Mouse (Mus musculus) midbrain, embryonic 11.5 days (tissue): Measurements from ENCODE around the gene Ttc39a. TPM values are rescaled to one million over a fixed set of nuclear protein-coding genes. Genes with fewer than 3 reads are reported as not detected.
"Not testable (repeated sequence)": the region's sequence is repeated elsewhere in the genome, so short reads cannot be mapped to it uniquely, and the experiment has no call there.

ENCODE experiments used
- ATAC-seq: fragments of 200-750 bp; cut with Nextera tagmentation; 2 replicates; pipeline ENCODE4 v1.8.0; 2017; ENCODE audit warnings: moderate TSS enrichment, moderate library complexity; ENCODE audit not compliant: low FRiP score
- DNase-seq: peaks from one replicate; pipeline ENCODE4 v3.0.0; 2015; ENCODE audit warnings: low spot score; ENCODE audit errors: missing footprints
- H3K27ac ChIP-seq: fragments of 300-500 bp; sonication (generic); 2 replicates; pipeline ENCODE4 v1.5.1; 2014; ENCODE audit warnings: low read depth, low read length
- H3K27me3 ChIP-seq: fragments of 300-500 bp; sonication (generic); 2 replicates; pipeline ENCODE4 v1.6.1; 2014; ENCODE audit warnings: mild to moderate bottlenecking, low read length, moderate library complexity, mixed read lengths; ENCODE audit not compliant: control insufficient read depth, insufficient read depth
- H3K36me3 ChIP-seq: fragments of 300-500 bp; sonication (generic); 2 replicates; pipeline ENCODE4 v1.6.1; 2014; ENCODE audit warnings: mild to moderate bottlenecking, low read length, moderate library complexity, mixed read lengths; ENCODE audit not compliant: control insufficient read depth, insufficient read depth
- H3K4me1 ChIP-seq: fragments of 300-500 bp; sonication (generic); 2 replicates; pipeline ENCODE4 v1.6.1; 2014; ENCODE audit warnings: low read length; ENCODE audit not compliant: control insufficient read depth, insufficient read depth
- H3K4me2 ChIP-seq: fragments of 300-500 bp; sonication (generic); 2 replicates; pipeline ENCODE4 v1.6.1; 2014; ENCODE audit warnings: mild to moderate bottlenecking, moderate library complexity
- H3K4me3 ChIP-seq: fragments of 300-500 bp; sonication (generic); 2 replicates; pipeline ENCODE4 v1.5.1; 2014; ENCODE audit warnings: low read depth, low read length
- H3K9ac ChIP-seq: fragments of 300-500 bp; sonication (generic); 2 replicates; pipeline ENCODE4 v1.6.1; 2014; ENCODE audit warnings: low read length
- H3K9me3 ChIP-seq: fragments of 300-500 bp; sonication (generic); 2 replicates; pipeline ENCODE4 v1.6.1; 2016; ENCODE audit warnings: low read length; ENCODE audit not compliant: control insufficient read depth
- WGBS: fragments of 180-500 bp; shearing (Covaris S2); extraction: QIAGEN DNeasy Blood & Tissue Kit; methylation state at CpG from one replicate; pipeline ENCODE4 v1.1.7; 2014; 5-methylcytosine and 5-hydroxymethylcytosine counted together
- polyA plus RNA-seq: library from polyadenylated mRNA; unstranded; fragments of >200 nt; fragmentation: Nextera tagmentation; extraction: Ambion mirVana; gene quantifications from 2 replicates; pipeline ENCODE4 v1.2.1, GENCODE M21; 2014

Ttc39a gene
- polyA plus RNA-seq, 1 experiment from 2014 or later: 2.2 TPM

DNA sequence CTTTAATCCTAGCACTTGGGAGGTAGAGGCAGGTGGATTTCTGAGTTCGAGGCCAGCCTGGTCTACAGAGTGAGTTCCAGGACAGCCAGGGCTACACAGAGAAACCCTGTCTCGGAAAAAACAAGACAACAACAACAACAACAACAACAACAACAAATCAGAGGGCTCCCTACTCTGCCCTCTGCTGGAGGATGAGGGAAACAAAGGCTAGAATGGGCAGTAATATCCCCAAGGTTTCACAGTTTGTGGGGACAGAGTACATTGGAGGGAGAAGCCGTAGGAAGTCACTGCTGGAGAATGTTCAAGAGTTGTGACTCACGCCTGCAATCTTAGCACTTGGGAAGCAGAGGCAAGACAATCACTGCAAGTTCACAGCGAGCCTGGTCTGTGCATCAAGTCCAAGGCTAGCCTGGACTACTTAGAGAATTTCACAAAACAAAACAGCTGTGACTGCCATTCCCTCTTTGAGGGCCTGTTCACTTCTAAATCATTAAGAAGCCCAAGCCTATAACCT, 5.2 kb upstream of the Ttc39a start:
- ATAC-seq (no peak), DNase-seq (no peak)
- Histone ChIP-seq H3K27me3 (peaks cover 3% of the 10 kb centered on the region; the same call in 1 of the 2 replicates), H3K4me3 (no peak overlapping the region), H3K4me1 (peaks cover 2% of the 10 kb centered on the region), H3K4me2 (no peak overlapping the region), H3K9me3 (no peaks in the 10 kb centered on the region), H3K9ac (no peak overlapping the region), H3K36me3 (no peaks in the 10 kb centered on the region), H3K27ac (no peak overlapping the region)
- WGBS: 71% methylated on average over 5 of the region's 5 CpGs

DNA sequence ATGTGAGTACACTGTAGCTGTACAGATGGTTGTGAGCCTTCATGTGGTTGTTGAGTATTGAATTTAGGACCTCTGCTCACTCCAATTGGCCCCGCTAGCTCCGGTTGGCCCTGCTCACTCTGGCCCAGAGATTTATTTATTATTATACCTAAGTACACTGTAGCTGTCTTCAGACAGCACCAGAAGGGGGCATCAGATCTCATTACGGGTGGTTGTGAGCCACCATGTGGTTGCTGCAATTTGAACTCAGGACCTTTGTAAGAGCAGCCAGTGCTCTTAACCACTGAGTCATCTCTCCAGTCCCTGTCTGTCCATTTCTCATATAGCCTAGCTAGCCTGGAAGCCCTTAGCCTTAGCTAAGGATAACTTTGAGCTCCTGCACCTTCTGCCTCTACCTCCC, 1.5 kb upstream of the Ttc39a start:
- DNase-seq, H3K27ac ChIP-seq, H3K9ac ChIP-seq, H3K9me3 ChIP-seq, H3K4me3 ChIP-seq, ATAC-seq, H3K36me3 ChIP-seq, H3K4me2 ChIP-seq: not testable (repeated sequence)
- 89% methylated on average over 3 of the region's 3 CpGs for WGBS
- H3K27me3 ChIP-seq: peaks cover 12% of the 10 kb centered on the region
- peaks cover 11% of the 10 kb centered on the region for H3K4me1 ChIP-seq

DNA sequence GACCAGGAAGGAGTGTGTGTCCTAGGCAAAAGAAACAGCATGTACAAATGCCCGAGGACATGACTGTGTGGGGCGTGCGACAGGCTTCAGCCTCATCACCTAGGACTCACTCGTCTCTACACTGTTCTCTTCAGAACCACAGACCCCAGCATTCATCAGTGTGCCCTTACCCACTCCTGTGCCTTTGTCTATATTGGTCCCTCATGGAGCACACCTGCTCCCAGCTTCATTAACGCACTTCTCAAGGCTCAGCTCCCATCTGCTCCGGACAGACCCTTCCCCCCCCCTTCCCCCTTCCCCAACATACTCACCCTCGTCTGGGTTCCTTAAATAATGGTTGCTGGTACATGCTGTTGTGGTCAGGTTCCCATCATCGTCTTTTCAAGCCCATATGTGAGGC, 1.0 kb upstream of the Ttc39a start:
- H3K4me2 ChIP-seq: no peak overlapping the region
- DNase-seq (no peak), ATAC-seq (0 out of 2 replicates have a peak, but pooled peaks have one; percentile 25)
- H3K9me3 ChIP-seq: no peaks in the 10 kb centered on the region
- WGBS: 64% methylated on average over 8 of the region's 8 CpGs
- peaks cover 12% of the 10 kb centered on the region for H3K27me3 ChIP-seq
- no peaks in the 10 kb centered on the region for H3K36me3 ChIP-seq
- no peak overlapping the region for H3K4me3 ChIP-seq
- peaks cover 11% of the 10 kb centered on the region for H3K4me1 ChIP-seq
- H3K9ac ChIP-seq: no peak overlapping the region
- H3K27ac ChIP-seq: no peak overlapping the region

DNA sequence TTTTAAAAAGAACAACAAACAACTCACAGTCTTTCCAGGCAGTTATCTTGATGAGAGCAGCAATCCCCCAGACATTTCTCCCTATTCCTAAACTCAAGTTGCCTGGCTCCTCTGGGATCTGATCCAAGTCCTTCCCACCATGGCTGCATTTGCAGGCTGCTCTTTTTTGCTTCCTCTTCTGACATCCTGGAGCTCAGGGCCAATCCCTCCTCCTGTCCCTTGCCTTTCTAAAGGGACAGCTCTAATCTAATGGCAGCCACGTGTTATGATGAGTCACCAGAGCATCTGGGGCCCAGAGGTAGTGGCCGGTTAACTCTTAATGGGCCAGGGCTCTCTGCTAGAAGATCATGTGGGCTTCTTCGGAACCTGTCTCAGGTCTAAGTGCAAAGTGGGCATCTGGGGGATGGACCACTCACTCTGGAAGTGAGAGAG, 353 bp upstream of the Ttc39a start:
- Histone ChIP-seq H3K4me2 (peak overlapping the region; percentile 99), H3K36me3 (no peaks in the 10 kb centered on the region), H3K9ac (peak overlapping the region; percentile 70), H3K27ac (no peak overlapping the region), H3K27me3 (peaks cover 12% of the 10 kb centered on the region), H3K4me1 (peaks cover 11% of the 10 kb centered on the region), H3K4me3 (peak overlapping the region; percentile 59; the same call in 1 of the 2 replicates), H3K9me3 (no peaks in the 10 kb centered on the region)
- peak; percentile 56; the same call in 1 of the 2 replicates for ATAC-seq
- 9% methylated on average over 3 of the region's 3 CpGs for WGBS
- DNase-seq: no peak

DNA sequence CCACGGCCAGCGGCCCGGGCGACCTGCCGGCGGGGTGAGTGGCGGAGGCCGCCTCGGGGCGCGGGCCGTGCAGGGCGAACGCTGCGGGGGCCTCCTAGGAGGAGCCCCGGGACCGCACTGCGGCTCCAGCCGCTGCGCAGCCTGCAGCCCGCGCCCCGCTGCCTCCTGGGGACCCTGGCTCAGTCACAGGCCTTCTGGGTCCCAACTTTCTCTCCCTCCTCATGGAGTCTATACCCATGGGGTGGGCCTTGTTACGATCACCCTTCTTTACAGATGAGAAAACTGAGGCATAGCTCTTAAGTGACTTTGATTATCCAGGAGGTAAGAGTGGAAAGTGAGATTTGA, 725 bp downstream of the Ttc39a start:
- DNase-seq (no peak), ATAC-seq (peak; percentile 33)
- Histone ChIP-seq H3K4me1 (peaks cover 11% of the 10 kb centered on the region; the same call in 1 of the 2 replicates), H3K36me3 (no peaks in the 10 kb centered on the region), H3K27me3 (peaks cover 12% of the 10 kb centered on the region), H3K4me3 (peak overlapping the region; percentile 59), H3K27ac (no peak overlapping the region), H3K4me2 (peak overlapping the region; percentile 99), H3K9me3 (no peaks in the 10 kb centered on the region), H3K9ac (peak overlapping the region; percentile 70)
- WGBS: 2% methylated on average over 24 of the region's 24 CpGs

DNA sequence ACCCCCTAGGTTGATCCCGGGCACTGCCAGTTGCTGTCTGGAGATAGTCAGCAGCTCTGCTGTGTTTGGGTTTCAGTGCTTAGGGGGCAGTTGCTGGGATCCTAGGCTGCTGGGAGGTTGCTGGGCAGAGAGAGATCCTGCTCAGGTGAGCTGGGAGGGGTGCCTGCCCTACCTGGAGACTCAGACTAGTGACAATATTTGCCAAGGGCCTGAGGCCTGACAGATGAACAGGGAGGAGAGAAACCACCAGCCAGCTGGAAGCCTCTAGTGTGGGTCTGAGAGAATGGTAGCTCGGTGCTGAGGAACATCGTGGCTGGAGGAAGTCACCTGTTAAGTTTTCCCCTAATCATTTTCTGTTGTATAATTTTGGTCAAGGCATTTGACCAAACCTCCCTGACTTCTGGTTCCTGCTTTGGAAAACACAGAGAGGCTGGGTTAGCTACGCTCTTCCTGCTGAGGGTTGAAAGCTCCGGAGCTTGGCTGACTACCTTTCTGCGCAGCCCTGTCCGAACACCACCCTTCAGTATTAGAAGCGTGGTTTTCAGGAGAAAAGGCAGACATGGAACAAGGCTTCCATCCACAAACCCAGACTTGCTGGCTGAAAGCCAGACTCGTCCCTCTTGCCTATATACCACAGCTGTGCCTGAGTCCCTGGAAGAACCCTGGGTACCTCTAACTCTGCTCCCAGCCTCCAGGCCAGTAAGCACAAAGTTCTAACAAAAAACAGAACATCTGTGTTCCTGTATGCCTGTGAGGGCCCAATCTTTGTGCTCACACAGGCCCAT, 1.5 kb downstream of the Ttc39a start:
- H3K27me3 ChIP-seq: peaks cover 12% of the 10 kb centered on the region
- DNase-seq (no peak), ATAC-seq (no peak)
- peaks cover 11% of the 10 kb centered on the region; the same call in 1 of the 2 replicates for H3K4me1 ChIP-seq
- no peak overlapping the region for H3K4me3 ChIP-seq
- H3K4me2 ChIP-seq: no peak overlapping the region
- 84% methylated on average over 9 of the region's 9 CpGs for WGBS
- H3K27ac ChIP-seq: no peak overlapping the region
- no peak overlapping the region for H3K9ac ChIP-seq
- H3K36me3 ChIP-seq: no peaks in the 10 kb centered on the region
- H3K9me3 ChIP-seq: no peaks in the 10 kb centered on the region

DNA sequence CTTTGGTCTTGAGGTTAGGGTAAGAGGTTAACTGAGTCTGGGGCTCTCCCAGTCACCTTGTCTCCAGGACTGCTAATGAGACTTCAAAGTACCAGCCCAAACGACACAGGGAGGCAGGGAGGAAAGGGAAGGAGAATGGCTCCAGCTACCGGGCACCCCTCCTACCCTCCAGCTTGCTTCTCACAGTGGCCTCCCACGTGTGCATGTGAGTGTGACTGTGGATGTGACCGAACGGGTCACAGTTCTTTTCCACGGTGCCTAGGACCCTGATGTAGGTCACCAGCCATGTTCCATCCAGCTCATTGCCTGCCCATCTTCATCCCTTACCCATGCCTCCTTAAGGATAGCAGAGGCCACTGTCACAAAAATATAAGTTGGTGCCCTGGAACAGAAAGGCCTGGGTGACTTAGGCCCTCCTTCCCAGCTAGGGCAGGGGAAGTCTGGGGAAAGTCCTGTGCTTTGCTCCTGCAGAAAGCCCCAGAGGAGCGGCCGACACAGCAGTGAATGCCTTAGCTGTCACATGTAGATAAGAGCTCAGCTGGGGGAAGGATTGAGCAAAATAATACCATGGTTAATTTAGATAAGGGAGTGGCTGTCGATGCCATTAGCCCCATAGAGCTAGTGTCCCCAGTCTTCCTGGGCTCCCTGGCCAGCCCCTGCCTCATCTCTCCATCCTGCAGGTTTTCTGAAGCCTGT, 4.4 kb downstream of the Ttc39a start:
- ATAC-seq: no peak
- Histone ChIP-seq H3K36me3 (no peaks in the 10 kb centered on the region), H3K27ac (peak overlapping the region; percentile 52; the same call in 1 of the 2 replicates)

DNA sequence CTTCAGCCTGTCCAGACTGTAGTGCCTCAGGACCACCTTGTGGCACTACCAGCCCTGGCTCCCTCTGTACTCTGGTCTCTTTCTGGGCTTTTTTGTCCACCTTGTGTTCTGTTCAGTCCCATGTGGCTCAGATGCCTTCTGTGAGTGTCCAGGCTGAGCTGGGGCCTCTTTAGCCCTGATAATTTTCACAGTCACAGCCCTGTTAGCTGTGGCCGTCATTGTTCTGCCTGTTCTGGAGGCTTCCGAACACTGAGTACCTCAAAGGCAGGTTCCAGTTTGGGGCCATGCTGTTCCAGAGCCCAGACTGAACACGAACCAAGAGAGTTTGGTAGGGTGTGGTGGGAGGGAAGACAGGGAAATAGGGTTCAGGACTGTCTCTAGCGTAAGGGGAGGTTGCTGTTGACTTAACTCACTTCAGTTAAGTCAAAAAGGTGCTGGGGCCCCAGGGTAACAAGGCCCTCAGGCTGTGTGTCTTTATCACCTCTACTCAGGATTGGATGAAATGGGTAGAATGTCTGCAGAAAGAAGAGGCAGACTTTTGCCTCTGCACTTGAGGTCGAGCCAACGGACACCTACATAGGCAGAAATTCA, 5.0 kb downstream of the Ttc39a start:
- H3K36me3 ChIP-seq: no peaks in the 10 kb centered on the region
- no peaks in the 10 kb centered on the region for H3K9me3 ChIP-seq
- peaks cover 9% of the 10 kb centered on the region for H3K27me3 ChIP-seq
- no peak overlapping the region for H3K9ac ChIP-seq
- no peak for DNase-seq
- no peak overlapping the region for H3K4me2 ChIP-seq
- ATAC-seq: no peak
- peak overlapping the region; percentile 52; the same call in 1 of the 2 replicates for H3K27ac ChIP-seq
- peaks cover 6% of the 10 kb centered on the region; the same call in 1 of the 2 replicates for H3K4me1 ChIP-seq
- 85% methylated on average over 6 of the region's 6 CpGs for WGBS
- no peak overlapping the region for H3K4me3 ChIP-seq

More for the DNA sequence above, 4.4 kb downstream of the Ttc39a start:
- H3K27me3 ChIP-seq: peaks cover 12% of the 10 kb centered on the region
- no peak overlapping the region for H3K4me2 ChIP-seq
- DNase-seq: no peak
- no peak overlapping the region for H3K4me3 ChIP-seq
- H3K9me3 ChIP-seq: no peaks in the 10 kb centered on the region
- no peak overlapping the region for H3K9ac ChIP-seq
- 67% methylated on average over 9 of the region's 9 CpGs for WGBS
- peaks cover 11% of the 10 kb centered on the region; the same call in 1 of the 2 replicates for H3K4me1 ChIP-seq
